Mouse (Mus musculus) cerebellum, postnatal 25 days (tissue): ENCODE data around the gene Syne3.

Experiments
- DNase-seq, 2 experiments: peaks; one replicate each; pipeline ENCODE4 v3.0.0; 2021; ENCODE audit warnings: mixed read lengths in 2 of 2

Gene Syne3

DNA sequence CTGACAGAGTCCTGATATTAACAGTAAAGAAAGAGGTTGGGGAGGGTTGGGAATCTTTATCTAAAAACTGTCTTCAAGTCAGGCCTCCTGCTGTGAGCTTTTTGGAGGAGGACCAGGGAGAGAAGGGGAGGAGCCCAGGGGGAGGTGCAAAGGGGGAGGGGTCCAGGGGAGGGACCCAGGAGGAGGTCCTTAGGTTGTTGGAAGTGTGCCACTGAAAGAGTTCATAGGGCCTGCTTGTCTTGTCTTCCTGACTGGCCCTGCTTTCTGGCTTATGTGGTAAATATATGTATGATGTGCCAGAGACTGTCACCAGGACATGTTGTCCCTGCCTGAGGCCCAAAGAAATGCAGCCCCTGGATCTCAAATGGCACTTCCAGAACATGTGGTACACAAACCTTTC lies 49.2 kb downstream of the Syne3 start:
- DNase-seq = no peak

DNA sequence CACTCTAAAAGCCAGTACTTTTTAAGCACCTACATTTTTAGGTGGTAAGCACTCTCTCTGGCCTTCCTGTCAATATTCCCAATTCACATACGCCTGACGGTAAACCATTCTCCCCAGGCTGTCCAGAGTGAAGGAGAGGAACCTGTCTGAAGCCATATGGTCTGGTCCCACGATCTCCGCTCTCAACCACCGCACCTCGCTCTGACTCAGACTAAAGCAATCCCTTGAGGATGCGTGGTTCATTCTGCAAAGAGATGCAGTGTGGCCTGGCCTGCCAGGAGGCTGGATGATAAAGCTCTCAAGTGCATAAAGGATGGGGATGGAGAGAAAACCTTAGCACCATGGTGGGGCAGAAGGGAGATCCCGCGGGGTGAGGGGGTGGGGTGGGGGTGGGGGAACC lies 49.6 kb downstream of the Syne3 start:
- DNase-seq = no peak

DNA sequence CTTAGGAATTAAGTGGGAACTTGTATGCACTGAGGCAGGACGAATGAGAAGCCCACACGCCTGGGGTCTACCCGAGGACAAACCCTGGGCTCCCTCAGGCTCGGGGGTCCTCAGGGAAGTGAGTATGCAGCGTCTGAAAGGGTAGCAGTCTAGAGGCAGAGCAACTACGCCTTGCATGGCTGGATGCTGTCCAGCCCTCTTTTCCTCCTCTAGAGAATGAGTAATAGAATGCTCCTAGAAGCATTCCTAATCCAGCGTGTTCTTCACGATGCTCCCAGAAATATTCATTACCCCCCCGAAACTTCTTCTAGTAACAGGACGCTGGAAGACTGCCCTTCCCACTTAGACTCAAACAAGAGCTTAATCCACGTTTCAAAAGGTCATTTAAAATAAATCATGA lies 51.3 kb downstream of the Syne3 start:
- DNase-seq = no peak

DNA sequence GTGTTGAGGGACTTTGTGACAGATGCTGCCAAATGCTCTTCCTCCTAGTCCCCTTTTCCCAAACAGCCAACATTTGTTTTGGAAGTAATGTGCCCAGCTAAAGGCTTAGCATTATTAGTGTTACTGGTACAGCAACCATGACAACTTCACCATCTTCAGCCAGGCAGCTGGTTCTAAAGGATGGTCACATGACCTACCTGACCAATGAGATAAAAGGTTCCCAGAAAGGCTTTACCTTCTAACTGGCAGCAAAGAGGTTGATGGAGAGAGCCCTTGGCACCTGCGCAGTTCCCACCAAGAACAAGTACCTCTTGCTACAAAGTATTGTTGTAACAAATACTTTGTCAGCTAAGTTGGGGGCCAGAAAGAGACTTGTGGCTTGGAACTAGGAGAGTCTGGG lies 52.4 kb downstream of the Syne3 start:
- no peak for DNase-seq

DNA sequence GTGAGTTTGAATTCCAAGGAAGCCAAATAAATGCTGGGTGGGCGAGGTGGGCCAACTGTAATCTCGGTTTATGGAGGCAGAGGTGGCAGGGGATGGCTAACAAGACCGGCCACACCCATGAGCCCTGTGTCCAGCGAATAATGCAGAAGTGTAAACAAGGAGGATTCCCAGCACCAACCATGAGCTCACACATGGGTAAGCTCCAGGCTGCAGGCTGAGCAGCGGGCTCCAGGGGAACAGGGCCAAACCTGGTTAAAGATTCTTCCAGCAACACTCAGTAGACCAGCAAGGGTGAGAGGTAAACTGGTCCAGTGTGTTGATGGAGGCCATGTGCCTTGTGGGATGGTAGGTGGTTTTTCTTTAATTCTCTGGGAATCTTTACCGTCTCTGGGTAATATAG lies 53.2 kb downstream of the Syne3 start:
- peak in 1 of 2 experiments; percentile 40 for DNase-seq

DNA sequence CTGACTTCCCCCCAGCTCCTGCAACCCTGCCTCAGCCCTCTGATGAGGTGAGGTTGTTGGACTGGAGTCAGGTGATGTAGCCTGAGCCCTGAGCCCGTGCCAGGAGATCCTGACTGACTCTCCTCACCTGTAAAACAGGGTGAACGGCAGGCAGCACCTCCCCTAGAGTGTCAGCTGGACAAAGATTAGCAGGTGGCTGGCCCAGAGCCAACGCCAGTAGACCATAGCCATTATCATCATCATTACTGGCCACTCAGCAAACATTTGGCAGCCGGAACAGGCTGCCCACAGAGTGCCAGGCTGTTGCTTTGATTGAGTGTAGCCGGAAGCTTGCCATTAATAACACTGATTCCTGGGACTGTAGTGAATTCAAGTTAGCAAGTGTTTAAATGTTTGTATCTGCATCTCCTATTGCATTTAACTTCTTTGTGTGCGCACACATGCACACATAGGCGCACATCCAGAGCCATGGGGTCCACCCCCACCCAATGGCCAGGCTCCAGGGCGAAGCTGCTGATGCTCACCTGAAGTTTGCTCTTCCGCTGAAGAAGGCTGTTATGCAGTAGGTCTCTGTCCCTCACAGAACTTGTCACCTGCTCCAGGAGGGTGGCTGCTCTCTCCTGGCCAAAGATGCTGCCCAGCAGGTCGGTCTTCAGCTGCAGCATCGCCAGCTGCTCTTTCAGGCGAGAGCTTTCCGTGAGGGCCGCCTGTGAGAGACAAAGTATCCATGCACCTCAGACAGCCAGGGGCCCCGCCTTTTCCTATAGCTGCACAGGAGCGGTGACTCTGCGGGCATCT lies 54.4 kb downstream of the Syne3 start:
- DNase-seq = peak; percentile 88 to 91

DNA sequence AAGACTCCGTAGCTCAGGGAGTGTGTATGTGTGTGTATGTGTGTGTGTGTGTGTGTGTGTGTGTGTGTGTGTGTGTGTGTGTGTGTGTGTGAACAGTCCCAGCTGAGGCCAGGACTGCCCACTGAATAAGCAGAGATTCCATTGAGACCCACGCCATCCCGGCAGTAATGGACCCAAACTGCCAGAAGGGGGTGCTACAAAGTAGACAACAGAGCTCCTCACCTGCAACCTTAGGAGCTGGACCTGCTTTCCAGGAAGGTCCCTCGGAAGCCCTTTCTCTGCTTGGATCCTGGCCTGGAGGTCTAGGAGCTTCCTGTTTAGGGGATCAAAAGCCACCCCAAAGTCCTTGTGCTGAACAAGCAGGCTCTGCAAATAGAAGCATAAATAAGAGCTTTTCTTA lies 55.7 kb downstream of the Syne3 start:
- DNase-seq = peak; percentile 43 to 68

DNA sequence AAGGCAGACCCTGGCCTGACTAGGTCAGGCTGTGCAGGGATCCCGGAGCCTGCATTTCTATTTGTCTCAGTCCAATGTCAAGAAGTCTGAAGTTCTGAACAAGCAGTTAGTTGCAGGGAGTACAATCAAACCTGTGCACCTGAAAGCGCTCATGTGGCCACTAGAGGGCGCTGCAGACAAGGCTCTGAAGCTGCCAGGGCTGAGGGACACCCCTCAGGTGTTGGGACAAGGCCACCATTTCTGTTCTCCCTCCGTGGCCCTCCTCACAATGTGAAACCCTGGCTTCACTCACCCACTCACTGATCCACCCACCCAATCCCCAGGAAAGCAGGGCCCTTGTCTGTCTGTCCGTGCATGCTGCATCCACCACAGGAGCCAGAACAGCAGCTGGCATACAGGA lies 57.2 kb downstream of the Syne3 start:
- peak; percentile 69 to 83 for DNase-seq

DNA sequence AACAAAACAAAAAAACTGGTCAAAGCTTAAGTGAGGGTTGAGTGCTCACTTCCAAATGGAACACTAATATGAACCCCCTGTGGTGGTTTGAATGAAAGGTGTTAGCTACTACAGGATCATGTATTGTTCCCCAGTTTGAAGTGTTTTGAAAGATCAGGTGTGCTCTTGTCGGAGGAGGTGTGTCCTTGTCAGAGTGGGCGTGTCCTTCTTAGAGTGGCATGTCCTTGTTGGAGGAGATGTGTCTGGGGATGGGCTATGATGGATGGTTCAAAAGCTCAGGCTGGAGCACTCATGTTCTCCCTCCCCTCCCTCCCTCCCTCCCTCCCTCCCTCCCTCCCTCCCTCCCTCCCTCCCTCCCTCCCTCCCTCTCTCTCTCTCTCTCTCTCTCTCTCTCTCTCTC lies 61.7 kb downstream of the Syne3 start:
- DNase-seq = no peak

DNA sequence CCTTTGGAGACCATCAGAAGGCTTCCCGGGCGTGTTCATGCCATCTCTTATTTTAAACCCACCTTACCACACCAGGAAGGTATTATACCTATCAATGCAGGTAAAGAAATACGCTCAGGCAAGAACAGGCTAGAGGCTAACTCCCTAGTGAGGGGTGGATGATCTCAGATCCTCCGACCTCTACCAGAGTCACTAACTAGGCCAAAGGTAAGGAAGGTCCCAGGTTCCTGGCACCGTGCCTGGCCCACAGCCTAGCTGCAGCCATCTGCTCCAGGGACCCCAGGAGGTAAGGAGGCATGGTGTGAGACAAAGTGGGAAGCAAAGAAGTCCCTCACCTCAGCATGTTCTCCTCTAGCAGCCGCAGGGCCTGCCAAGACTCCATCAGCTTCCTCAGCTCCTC lies 63.4 kb downstream of the Syne3 start:
- DNase-seq = peak in 1 of 2 experiments; percentile 42

DNA sequence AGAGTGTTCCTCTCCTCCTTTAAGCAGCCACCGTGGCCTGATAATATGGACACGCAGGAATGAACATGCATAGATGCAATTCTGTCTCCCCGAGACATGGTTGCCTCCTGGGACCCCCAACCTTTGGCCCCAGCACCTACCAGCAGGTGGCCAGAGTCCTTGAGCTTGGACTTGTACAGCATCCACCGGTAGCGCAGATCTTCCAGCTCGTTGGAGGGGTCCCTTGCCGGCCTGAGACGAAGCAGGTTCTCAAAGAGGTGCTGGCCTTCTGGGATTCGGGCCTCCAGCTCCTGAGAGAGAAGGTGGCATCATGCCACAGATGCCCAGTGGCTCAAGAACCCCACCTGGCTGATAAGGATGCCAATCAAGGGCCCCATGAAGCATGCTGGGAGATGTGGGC lies 69.1 kb downstream of the Syne3 start:
- DNase-seq = peak in 1 of 2 experiments; percentile 27

DNA sequence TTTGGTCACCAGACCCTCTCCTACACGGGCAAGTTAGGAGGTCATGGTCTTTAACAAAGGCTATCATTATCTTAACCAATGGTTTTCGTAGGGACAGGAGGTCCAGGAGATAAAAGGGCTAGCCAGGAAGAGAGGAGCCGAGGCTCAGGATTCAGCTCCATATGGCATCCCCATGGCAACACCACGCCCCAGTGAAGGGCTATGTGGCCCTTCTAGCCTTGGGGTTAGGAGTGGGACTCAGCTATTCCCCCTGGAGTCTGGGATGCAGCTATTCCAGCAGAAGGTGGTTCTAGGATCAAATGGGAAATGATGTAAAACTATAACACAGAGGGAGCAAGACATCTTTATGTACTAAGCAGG lies 69.6 kb downstream of the Syne3 start:
- peak in 1 of 2 experiments; percentile 31 for DNase-seq

DNA sequence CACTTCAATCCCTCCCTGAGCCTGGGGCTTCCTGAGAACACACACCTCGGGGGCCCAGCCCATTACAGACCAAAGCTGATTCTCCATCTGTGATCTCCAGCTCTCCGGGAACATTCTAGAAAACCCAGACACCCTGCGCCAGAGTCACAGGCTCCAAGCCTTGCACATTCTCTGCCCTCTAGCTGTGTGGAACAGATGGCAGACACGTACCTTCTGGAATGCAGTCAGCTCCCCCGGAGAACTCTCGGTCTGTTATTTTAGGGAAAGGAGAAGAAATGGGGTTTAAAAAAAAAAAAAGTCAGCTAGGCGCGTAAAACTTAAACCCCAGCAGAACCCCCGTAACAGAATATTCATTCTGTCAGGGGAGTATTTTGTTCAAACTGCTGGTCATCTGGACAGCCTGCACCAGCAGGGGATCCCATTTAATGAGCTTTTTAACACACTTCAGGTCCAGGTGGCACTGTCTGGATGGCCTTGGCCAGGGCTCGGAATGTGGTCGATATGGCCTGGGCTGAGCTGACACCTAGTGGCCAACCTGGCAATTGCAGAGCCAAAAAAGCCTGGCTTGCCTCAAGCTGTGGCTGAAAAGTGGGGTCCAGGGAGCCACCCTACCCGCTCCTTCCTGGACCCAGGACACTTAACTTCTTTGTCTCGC lies 70.1 kb downstream of the Syne3 start:
- peak; percentile 95 for DNase-seq

DNA sequence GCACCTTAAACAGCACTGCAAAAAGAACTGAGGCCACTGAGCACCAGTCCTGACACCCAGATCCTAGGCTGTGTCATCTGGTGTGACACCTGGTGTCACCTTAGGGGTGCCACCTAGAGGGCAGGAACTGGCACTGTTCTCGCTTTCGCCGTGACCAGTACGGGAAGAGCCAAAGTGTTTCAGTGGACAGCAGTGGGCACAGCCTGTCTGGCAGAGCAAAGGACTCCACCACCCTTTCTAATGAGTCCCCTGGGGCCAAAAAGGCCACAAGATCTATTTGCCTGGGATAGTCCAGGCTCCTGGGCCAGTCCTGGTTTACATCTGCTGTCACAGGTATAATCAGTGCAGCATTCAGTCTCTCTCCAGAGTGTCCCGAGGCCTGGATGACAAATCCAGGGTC lies 70.7 kb downstream of the Syne3 start:
- DNase-seq = peak; percentile 78

DNA sequence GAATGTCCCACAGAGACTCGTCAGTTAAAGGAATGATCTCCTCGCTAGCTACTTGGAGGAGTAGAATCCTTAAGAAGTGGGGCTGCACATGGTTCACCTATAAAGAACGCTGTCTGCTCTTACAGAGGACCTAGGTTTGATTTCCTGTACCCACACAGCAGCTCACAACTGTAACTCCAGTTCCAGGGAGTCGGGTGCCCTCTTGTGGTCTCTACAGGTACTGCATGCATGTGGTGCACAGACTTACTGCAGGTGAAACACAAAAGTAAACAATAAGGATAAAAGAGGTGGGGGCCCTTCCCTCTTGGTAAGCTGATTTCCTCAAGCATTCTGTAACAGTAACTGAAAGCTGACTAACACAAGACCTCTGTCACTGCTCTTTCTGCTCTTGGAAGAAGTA lies 73.4 kb downstream of the Syne3 start:
- peak in 1 of 2 experiments; percentile 40 for DNase-seq

DNA sequence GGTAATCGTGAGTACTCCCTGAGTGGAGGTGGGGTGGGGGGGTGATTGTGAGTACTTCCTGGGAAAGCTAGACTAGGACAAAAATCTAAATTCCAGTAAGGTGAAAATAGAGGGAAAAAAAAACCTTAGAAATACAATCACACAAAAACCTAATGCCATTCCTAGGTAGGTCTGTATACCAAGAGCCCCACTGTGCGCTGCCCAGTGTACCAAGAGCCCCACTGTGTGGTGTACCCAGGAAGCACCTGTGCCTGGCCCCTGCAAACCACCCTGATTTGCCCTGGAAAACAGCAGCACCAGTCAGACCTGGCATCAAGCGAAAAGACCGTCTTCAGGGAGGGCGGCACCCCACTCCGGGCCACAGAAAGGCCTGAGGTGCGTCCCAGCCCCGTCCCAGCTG lies 74.5 kb downstream of the Syne3 start:
- no peak for DNase-seq

DNA sequence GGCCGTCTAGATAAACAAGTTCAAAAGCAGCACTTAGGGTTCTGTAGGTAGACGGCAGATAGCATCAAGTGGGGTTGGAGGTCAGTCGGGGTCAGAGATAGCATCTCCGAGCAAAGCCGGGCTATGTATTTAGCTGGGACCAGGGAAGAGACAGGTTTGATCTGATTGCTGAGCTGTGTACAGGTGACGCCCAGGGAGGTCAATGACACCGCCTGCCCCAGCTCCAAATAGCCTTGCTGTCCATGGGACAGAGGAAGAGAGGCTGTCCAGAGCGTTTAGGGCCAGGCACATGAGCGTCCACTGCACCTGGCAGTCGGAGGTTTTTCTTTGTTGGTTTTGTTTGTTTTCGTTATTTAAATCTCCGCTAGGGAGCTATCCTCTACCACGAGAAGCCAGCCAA lies 75.8 kb downstream of the Syne3 start:
- no peak for DNase-seq

DNA sequence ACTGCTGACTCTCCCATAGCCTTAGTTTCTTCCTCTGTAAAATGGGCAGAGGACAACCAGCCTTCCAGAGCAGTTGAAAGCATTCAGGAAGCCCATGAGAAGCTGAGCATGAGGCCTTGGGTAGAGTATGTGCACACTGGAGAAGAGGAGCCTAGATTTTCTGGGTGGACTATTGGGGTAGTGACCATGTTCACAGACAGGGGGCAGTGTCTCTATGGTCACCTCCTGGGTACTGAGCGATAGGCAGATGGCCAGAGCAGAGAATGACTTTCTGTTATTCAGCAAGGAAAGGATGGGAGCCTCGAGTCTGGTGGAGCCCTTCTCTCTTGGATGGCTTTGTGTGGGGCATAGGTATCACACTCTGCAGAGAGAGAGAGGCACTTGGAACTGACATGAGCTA lies 76.4 kb downstream of the Syne3 start:
- peak in 1 of 2 experiments; percentile 32 for DNase-seq

DNA sequence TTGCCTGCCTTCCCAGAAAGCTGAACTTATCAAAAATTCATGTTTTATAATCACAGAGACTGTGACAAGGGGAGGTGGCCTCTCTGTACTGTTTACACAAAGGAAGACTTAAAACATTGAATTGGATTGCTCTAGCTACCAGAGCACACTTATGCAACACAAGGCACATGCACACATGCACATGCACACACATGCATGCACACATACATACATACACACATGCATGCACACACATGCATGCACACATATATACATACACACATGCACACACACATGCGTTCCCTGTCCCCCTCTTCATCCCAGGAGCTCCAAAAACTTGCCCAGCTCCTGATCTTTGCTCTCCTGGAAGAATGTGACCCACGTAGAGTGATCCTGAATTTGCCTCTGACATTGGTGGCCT lies 83.8 kb downstream of the Syne3 start:
- no peak for DNase-seq

DNA sequence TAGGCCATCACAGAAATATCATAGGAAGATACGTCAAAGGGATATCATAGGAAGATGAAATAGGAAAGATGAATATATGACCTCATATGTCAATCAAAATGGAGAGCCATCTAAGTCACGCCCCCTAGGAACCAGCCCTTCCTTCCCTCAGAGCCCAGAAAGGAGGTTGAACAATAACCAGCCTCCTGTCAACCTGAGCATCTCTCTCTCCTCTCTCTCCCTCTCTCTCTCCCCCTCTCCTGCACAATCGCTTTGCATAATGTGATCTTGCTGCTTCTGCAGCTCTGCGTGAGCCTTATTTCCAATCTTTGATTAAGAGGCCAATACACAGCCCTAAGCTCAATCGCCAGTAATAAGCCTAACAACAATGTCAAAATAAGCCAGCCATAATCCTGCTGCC lies 84.6 kb downstream of the Syne3 start:
- DNase-seq = no peak

DNA sequence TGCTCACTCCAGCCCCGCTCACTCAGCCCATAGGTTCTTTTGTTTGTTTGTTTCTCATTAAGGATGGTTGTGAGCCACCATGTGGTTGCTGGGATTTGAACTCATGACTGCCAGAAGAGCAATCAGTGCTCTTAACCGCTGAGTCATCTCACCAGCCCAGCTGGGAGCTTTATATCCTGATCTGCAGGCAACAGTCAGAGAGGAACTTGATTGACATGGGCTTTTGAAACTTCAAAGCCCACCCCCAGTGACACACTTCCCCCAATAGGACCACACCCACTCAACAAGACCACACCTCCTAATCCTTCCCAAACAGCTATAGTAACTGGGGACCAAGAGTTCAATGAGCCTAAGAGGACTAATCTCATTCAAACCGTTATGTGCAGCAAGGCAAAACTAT lies 85.1 kb downstream of the Syne3 start:
- no peak for DNase-seq

DNA sequence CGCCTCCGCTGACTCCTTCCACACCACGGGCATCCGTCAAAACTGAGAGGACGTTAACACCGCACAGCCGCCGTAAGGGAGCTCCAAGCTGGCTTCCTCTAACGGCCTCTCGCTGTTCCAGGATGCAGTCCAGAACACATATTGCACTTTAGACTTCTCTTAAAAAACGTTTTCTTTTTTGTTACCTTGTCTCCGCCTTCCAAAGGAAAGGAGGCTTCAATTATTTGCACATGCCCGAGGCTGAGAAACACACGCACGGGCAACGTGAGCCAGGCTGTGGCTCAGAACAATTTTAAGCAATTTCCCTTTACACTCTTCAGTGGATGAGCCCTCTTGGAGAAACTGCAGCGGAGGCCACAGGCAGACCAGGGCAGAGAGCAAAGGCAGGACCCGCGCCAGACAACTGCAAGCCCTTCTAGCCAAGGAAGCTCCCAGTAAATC lies 85.6 kb downstream of the Syne3 start:
- no peak for DNase-seq

DNA sequence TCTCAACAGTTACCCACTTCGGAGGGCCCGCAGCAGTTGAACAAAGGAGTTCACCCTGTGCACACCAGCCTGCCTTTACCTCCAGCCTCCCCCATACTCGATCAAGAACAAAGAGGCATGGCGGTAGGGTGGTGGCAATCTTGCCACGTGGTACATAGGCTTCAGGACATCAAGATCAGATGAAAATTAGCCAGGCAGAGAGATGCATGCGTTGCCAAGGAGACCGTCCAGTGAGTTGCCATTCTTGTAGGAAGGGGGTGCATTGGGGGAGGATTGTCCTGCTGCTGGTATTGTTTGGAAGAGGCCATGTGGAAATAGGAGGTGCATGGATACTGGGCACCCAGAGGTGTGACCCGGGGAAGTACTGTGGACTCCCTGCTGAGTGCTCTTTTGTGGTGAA lies 87.0 kb downstream of the Syne3 start:
- DNase-seq = no peak

DNA sequence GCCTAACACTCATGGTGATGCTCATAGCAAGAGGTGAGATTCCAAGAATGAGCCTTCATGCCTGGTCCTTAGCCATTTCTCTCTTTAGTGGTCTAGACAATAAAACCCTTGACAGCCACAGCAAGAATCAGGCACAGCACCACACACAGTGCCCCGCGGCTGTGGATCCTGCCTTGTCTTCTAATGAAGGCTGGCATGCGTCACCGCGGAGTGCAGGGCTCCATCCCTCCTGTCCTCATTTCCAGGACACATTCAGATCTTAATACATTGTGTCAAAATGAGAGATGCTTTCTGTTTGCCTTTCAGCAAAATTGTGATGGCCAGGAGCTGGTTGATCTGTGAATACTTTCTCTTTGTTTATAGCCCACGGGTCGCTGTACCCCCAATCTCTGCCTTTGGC lies 88.5 kb downstream of the Syne3 start:
- DNase-seq = no peak

DNA sequence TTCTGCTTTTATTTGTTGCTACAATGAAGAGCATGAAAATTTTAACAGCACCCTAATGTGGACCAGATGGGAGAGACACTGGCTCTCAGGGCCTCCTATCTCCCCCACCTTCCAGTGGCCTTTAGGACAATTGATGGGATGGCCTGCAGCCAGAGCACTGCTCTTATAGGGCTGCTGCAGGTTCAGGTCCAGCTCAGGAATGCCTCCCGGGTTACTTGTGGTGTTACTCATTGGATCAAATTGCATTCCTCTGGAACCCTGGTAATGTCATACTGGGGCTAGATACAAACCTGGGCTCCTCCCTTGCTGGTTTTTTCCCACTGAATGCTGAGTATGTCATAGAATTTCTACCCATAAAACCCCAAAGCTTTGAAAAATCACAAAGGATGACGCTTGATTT lies 90.4 kb downstream of the Syne3 start:
- no peak for DNase-seq
